Mouse (Mus musculus) megakaryocyte progenitor cell, adult 5-6 weeks (primary cell): ENCODE data around the gene 1700014D04Rik. TPM values are rescaled to one million over a fixed set of nuclear protein-coding genes. Genes with fewer than 3 reads are reported as not detected.
"Not testable (repeated sequence)": the region's sequence is repeated elsewhere in the genome, so short reads cannot be mapped to it uniquely, and the experiment has no call there.

ENCODE experiments used
- ATAC-seq: replicated peaks from 2 replicates; pipeline ENCODE4 v1.8.0; 2016; ENCODE audit warnings: mild to moderate bottlenecking, moderate TSS enrichment, inconsistent platforms; ENCODE audit not compliant: poor library complexity
- total RNA-seq, 2 experiments: library from RNA; stranded (forward) in 1 of 2; stranded (reverse) in 1 of 2; fragments of 157-497, 149-512 nt in 1 of 2; fragments of 200-1000 nt in 1 of 2; gene quantifications; 2 replicates each; pipeline versions ENCODE4 v1.2.3 to v1.2.4; 2015 to 2017

Gene 1700014D04Rik
- total RNA-seq (2015) = 0.10 TPM in 1 of 2 replicates, not detected in the other
- total RNA-seq (2017) = not detected in 2 replicates

DNA sequence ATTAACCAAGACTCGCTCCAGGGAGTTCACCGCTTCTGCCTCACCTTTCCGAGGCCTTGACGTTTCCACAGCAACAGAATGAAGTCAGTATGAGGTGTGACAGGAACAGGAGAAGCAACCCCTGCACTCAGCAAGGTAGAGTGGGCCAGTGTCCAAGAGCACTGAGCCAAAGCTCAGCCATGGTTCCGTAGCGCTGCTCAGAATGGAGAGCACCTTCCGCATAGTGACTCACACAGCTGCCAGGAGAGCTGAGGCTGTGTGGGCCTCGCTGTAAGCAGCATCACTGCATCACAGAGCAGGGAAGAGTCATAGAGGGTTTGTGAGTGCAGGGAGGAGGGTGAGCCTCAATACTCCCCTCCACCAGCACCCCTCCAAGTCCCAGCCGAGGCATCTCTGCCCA, at the start of gene 1700014D04Rik:
1700014D04Rik (minus strand) TSS at position 42 of the 400 bp plus-strand sequence.
- no peak for ATAC-seq

DNA sequence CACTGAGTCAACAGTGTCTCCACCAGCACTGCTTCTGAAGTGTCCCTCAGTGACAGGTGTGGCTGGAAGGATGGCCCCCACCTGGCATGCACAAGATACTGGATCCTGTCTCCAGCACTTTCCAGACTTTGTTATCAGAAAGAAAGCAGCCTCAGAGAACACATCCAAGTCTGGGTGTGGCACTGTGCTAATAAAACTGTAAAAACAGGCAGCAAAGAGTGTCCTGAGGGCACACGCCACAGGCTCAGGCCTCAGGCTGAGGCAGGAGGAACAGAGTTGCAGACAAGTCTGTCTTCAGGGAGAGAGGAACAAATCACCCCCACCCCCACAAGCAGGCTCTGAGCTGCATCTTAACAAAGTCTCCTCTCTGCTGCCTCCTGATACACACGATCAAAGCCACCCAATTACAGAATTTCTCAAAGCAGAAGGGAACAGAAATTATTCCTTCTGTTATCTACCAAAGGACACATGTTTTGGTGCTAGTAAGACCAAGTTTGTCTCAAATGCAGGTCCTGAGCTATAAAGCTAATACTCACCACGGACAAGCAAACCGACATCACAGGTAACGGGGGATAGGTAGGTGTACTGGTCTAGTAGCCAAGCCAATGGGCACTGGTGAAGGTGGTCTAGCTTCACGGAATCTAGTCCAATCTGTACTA, 49.4 kb upstream of the 1700014D04Rik start:
- peak; percentile 86 for ATAC-seq

DNA sequence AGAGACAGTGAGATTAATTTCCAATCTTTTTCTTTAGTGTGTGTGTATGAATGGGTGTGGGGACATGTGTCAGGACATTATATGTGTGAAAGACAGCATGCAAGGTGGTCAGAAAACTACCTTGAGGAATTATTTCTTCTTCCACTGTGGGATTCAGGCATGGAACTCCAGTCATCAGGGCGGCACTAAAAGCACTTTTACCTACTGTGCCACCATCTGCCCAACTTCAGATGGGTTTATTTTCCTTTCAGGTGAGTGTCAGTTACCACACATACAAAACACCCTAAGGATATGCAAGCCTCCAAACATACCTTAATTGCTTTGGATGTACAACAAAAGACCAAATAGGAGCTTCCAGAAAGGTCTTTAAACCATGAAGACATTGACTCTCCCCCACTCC, 48.2 kb upstream of the 1700014D04Rik start:
- ATAC-seq = no peak

DNA sequence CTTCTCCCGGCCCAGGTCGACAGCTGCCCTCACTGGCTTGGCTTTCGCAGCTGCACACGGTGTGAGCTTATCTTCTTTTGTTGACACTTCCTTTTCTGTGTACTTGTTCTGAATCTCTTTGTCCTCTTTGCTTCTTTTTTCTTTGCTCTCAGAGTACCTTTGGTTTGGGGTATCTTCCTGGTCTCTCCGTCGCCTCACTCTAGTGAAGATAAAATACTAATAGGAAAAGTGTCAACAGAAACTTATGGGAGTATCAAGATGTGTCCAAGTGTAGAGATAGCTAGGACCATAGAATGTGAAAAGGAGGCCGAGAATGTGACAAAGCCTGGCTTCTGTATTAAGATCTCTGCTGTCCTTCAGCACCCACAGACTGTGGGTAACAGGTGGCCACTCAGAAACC, 35.6 kb upstream of the 1700014D04Rik start, which contains the start of gene Gm49354:
Gm49354 (minus strand) TSS at position 101 of the 400 bp plus-strand sequence.
- ATAC-seq = no peak

DNA sequence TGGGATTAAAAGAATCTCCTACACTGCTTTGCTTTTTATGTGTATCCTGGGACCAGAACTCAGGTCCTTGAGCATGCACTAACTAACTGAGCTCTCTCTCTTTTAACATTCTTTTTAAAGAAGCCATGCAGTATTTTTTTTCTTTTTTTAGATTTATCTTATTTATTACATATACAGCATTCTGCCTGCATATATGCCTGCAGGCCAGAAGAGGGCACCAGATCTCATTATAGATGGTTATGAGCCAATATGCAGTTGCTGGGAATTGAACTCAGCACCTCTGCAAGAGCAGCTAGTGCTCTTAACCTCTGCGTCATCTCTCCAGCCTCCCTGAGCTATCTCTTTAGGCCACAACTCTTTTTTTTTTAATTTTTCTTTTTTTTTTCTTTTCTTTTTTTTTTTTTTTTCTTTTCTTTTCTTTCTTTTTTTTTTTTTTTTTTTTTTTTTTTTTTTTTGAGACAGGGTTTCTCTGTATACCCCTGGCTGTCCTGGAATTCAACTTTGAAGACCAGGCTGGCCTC, 33.3 kb upstream of the 1700014D04Rik start:
- not testable (repeated sequence) for ATAC-seq

DNA sequence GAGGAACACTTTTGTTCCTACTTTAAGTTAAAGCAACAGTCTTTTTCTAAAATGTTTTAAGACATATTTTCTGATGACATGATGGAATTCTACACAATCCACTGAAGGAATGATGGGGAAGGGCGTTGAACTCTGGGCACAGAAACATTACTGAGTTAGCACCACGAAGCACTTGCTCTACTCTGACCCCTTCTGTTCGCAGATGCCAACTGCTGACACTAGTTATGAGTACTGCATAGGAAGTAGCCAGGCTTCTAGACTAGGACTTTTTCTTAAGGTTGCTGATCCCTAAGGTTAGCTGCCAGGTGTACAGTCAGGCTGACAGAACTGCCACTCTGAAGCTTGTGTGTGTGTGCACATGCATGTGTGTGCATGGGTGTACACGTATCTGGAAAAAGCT, 32.7 kb upstream of the 1700014D04Rik start:
- peak; percentile 71 for ATAC-seq

DNA sequence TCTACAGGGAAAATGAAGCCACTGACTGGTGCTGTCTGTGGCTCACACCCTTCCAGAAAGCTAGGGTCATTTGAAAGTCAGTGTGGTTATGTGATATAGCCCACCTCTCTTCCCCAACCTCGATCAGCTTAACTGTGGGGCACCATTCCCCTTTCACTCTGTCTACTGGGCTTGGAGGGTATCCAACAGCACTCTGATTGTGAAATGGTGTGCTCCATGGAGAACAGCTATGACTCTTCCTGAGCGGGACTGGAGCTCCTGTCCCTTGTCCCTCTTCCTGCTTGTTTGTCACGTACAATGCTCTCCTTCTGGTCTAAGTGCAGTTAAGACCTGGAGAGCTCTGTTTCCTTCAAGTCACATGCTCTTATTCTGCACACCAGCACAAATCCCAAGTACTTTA, 28.6 kb upstream of the 1700014D04Rik start:
- no peak for ATAC-seq

DNA sequence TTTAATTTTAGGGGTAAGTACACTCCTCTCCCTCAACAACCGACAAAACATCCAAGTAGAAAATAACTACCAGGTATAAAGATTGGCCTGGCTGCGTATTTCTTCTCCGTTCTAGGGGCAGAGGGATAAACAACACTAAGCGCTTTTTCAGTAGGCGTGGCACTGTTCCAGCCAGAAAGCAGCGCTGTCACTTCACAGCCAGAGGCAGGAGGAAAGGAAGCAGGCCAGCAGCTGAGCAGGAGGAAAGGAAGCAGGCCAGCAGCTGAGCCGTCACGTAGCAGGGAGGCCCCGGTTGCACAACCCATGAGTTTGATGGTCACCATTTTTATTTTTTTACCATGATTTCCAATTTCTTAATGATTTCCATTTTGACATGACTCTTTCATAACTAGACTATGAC, 24.7 kb upstream of the 1700014D04Rik start:
- peak; percentile 52 for ATAC-seq

DNA sequence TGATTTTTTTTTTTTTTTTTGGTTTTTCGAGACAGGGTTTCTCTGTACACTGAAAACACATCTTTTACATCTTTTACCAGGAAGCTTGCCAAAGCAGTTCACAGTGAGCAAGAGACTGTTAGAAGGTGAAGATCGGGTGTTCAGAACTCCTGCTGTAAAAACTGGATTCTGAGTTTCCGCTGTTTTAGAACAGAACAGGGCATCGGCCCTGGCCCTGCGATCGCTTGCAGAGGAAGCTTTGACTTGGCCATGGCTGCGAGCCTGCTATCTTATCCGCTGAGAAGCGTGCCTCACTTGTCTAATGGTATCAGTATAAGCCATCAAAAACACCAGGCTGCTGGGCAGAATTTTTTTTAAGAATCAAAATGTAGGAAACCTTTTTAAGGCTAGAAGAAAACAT, 24.3 kb upstream of the 1700014D04Rik start:
- ATAC-seq = no peak

DNA sequence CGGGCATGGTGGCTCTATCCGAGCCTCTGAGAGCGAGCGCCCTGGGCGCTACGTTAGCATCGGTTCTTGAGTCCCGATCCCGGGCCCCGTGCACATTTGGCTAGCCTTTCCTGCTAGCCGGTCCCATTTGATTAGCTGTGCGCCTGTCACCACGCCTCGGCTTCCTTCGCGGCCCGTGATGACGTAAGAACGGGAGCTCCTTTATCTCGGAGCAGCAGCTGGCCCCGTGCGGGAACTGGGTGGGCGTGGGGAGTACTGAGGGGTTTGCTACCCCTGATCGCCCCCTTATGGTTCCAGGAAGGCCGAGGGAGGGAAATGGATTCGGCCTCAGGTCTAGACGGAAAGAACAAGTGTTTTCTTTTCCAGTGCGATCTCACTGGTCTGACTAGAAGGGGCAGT, 23.6 kb upstream of the 1700014D04Rik start:
- peak; percentile 64 for ATAC-seq

DNA sequence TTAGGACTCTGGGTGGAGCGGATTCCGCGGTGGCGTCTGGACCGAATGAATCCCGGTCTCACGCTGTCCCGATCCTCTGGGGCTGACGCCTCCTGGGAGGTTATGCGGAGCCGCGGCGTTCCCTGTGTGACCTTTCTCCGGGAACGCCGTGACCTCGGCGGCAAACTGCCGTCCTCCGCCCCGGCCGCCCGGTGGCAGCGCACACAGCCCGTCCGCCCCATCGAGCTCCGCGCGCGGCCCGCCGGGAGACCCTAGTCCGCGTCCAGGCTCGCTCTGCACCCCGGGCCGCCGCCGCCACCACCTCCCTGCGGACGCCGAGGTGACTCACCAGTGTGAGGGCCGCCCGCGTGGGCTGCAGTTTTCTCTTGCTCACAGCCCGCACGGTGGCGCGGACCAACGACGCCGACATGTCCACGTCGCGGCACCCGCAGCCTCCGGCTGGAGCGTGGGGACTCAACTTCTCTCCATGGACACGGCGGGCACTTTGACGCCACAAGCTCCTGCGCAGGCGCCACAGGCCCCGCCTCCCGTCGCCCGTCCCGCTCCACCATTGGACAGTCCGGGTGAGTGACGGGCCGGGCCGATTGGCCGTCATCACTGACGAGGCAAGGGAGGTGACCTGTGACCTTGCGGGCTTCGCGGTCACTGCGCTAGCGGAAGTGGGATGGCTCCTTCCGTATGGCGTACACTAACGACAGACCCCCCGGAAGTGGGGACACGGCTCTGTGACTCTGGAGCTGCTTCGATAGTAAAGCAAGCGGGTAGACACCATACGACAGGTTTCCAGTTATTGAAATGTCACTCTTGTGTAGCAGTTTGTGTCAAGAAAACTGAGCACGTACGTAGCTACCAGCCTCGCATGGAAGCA, 23.0 kb upstream of the 1700014D04Rik start, which contains the start of gene Isca1:
Isca1 (minus strand) TSS at position 515 of the 868 bp plus-strand sequence.
- ATAC-seq = peak; percentile 79

DNA sequence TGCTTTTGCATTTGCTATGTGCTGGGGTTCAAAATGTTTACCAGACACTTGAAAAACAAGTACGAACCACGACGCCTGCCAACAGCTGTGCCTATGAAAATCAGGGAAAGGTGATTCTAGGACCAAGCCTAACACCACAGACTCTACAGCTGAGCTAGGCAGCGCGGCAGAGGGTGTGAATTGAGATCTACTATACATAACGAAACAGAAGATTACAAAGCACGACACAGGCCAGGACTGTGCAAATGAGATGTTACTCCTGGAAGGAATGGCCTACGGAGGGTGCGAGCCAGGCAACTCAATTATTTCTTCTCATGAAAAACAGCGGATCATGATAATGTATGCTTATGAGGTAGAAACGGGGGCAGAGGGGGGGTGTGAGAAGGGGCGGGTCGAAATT, 22.0 kb upstream of the 1700014D04Rik start:
- no peak for ATAC-seq

DNA sequence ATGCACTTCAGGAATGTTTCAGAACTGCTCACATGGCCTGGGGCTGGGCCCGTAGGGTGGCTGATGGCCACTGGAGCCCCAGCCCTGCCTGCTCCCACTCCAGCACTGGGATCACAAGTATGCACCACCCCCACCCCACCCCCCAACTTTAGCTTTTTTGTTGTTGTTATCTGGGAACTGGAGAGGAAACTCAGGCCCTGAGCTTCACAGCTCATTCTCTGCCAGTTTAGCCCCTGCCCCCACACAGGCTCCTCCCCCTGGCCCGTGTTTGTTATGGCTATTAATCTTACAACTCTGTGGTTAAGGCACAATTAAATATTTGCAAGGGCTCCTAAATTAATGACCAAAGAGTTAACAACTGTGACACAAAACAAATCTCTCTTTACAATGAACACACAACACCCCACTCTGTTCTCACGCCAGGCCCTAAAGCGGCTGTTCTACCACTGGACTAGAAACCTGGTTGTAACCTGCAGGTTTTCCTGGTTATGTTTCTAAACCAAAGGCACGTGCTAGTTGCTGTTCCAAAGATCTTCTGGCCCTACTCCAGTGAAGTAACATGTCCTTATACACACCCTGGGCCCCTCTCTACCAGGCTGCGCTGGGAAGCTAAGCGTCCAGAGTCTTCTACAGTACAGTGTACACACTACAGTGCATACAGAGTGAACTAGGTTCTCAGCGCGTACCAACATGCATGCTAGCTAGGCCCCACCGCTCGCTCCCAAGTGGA, 20.4 kb upstream of the 1700014D04Rik start:
- no peak for ATAC-seq

DNA sequence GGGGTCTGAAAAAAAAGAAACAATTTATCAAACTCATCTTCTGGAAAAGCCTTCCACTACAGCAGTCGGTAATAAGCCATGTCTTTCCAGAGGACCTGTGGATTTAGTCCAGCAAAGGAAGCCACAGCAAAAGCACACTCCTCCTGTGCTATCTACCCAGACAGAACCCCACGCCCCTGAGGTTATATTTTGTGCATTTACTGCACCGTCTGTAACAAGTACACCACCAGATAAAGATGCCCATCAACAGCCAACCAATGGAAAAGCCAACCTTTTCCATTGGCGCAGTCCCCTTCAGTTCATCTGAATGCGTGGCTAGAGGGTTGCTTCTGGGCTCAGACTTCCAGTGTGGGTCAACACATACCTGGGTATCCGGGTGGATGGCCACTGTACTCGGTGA, 16.2 kb upstream of the 1700014D04Rik start:
- ATAC-seq = peak; percentile 85

DNA sequence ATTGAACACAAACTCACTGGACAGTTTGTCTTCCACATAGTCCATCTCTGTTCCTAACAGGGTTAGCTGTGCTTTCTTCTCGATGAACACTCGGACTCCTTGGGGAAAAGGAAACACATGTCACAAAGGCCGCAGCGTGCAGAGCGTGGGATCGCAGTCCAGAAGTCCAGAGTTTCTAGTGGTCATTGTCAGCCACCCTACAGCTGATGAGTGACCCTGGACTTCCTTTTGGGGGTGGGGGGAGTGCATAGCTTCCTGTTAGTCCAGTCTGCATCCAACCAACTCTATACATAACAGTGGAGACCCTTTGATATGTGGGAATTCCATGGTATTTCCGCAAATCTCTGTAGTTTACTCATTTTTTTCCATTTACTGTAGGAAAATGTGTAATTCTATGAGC, 10.4 kb upstream of the 1700014D04Rik start:
- ATAC-seq = no peak

DNA sequence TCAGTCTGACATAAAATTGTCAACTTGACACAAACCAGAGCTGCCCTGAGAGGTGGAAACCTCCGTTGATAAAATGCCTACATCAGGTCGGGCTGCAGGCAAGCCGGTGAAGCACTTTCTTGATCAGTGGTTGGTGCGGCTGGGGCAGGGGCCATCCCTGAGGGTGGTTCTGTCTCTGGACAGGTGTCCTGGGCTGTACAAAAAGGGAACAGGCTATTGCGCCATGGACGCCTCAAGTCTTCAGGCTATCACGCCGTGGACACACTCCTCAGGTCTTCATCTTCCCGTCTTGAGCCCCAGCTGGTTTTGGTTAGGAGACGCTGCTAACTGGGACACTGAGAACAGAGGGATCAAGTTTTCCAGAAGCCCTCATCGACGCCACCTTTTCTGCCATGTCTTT, 3.8 kb upstream of the 1700014D04Rik start:
- ATAC-seq = no peak; the same call in 1 of the 2 replicates

DNA sequence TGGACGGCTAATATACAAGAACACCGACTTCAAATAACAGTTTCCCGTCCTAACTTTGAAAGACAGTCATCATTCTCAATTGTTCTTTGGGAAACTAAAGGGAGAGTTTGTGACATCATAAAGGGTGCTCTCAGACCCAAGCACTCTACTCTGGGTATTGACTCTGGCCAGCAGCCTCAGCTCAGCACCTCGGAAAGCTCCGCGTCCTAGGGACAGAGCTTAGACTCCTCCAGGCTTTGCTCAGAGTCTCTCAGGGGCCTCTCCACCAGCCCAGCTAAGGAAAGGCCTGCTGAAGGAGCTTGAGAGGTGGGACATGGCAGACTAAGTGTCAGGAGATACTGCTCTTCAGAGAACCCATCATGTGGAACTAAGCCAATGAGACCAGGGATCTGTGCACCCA, 388 bp downstream of the 1700014D04Rik start:
- ATAC-seq = peak; percentile 47

DNA sequence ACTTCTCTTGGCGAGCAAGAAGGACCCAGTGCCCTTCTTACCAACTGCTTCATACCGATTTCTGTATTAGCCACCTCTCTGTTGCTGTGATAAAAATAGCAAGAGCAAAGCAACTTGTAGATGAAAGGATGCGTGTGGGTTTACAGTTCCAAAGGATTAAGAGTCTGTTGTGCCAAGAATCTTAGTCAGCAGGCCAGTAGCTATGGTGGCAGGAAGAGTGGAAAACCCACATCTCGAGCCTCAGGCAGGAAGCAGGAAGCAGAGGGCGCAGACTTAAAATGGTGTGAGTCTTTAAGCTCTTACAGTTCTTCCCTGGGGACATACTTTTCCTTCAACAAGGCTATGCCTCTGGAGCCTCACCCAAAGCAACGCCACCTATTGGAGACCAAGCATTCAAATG, 1.1 kb downstream of the 1700014D04Rik start:
- ATAC-seq = no peak

DNA sequence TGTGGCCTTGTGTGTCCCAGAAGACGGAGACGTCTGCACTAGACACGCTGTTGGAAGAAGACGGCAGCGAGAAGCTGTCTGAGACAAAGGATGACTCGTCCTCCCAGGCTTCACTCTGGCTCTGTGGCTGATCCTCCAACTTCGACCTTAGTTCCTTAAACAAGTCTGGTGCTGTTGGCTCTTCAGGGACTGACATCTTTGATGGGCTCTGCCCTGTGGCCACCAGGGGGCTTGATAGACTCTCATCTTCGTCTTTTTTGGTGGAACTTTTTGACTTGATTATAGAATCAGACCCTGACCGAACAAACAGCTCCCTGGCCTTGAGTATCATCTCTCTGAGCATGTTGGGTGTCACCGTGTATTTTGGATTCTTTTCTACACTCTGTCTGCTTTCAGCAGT, 4.9 kb downstream of the 1700014D04Rik start:
- ATAC-seq = peak; percentile 67

DNA sequence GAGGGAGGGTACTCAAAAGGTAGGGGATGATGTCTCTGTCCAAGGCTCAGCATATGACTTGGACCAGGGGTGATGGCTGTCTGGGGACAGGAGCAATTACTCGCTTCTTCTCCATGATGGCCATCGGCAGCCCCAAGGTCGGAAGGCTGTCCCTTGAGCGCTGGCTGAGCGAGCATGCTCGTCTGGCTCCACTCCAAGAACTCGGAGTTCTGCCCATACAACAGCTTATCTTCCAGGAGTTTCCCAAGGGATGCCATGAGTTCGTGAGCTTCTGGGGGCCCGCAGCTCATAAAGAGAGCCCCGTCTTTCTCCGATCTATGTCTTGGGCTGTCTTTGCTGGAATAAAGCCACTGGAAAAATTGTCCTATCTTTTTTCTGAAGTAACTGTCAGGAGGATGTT, 5.5 kb downstream of the 1700014D04Rik start:
- no peak for ATAC-seq

DNA sequence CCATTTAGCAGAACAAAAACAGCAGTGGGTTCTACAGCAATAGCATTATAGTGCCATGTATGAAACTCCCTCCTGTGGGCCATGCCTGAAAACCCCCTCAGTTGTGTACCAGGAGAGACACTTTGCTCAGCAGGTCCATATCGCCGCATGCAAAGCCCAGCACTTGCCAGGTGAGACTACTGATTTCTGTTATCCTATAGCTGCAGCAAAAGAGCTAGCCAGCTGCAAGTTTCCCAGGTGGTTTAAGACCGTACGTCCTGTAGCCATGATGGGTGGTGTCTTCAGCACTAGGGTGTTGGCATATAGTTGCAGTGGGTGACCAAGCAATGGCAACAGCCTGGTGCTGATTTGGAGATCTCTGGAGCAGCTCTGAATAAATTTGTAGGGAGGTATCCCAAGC, 7.2 kb downstream of the 1700014D04Rik start:
- 0 out of 2 replicates have a peak, but pooled peaks have one; percentile 15 for ATAC-seq
